Mouse (Mus musculus) neural tube, embryonic 11.5 days (tissue): ENCODE results near the gene Gm7324. TPM values are rescaled to one million over a fixed set of nuclear protein-coding genes. Genes with fewer than 3 reads are reported as not detected.
"Not testable (repeated sequence)": the region's sequence is repeated elsewhere in the genome, so short reads cannot be mapped to it uniquely, and the experiment has no call there.

Experiments
- ATAC-seq: fragments of 200-750 bp; cut with Nextera tagmentation; 2 replicates; pipeline ENCODE4 v1.8.0; 2017; ENCODE audit warnings: moderate number of reproducible peaks, mild to moderate bottlenecking, moderate TSS enrichment, moderate library complexity; ENCODE audit not compliant: insufficient read depth, low FRiP score, low TSS enrichment
- DNase-seq: peaks from one replicate; pipeline ENCODE4 v3.0.0-alpha.2; 2015; ENCODE audit warnings: low spot score
- H3K27ac ChIP-seq: fragments of 300-500 bp; sonication (generic); 2 replicates; pipeline ENCODE4 v1.5.1; 2014; ENCODE audit warnings: low read depth, mild to moderate bottlenecking, low read length
- H3K27me3 ChIP-seq: fragments of 300-500 bp; sonication (generic); 2 replicates; pipeline ENCODE4 v1.6.1; 2014; ENCODE audit warnings: mild to moderate bottlenecking, low read length, mixed read lengths; ENCODE audit not compliant: control insufficient read depth, insufficient read depth
- H3K36me3 ChIP-seq: fragments of 300-500 bp; sonication (generic); 2 replicates; pipeline ENCODE4 v1.6.1; 2014; ENCODE audit warnings: mild to moderate bottlenecking, low read length, moderate library complexity, mixed read lengths; ENCODE audit not compliant: control insufficient read depth, insufficient read depth
- H3K4me1 ChIP-seq: fragments of 300-500 bp; sonication (generic); 2 replicates; pipeline ENCODE4 v1.6.1; 2014; ENCODE audit warnings: low read length, mixed read lengths; ENCODE audit not compliant: control insufficient read depth, insufficient read depth
- H3K4me2 ChIP-seq: fragments of 300-500 bp; sonication (generic); 2 replicates; pipeline ENCODE4 v1.6.1; 2014; ENCODE audit warnings: low read depth, mild to moderate bottlenecking, moderate library complexity
- H3K4me3 ChIP-seq: fragments of 300-500 bp; sonication (generic); 2 replicates; pipeline ENCODE4 v1.5.1; 2014; ENCODE audit warnings: low read depth, low read length
- H3K9ac ChIP-seq: fragments of 300-500 bp; sonication (generic); 2 replicates; pipeline ENCODE4 v1.6.1; 2014; ENCODE audit warnings: mild to moderate bottlenecking, low read length
- H3K9me3 ChIP-seq: fragments of 300-500 bp; sonication (generic); 2 replicates; pipeline ENCODE4 v1.6.1; 2016; ENCODE audit warnings: low read length; ENCODE audit not compliant: control insufficient read depth
- WGBS: fragments of 180-500 bp; shearing (Covaris S2); extraction: QIAGEN DNeasy Blood & Tissue Kit; methylation state at CpG from one replicate; pipeline ENCODE4 v1.1.7; 2014; 5-methylcytosine and 5-hydroxymethylcytosine counted together
- polyA plus RNA-seq: library from polyadenylated mRNA; unstranded; fragments of >200 nt; fragmentation: Nextera tagmentation; extraction: Ambion mirVana; gene quantifications from 2 replicates; pipeline ENCODE4 v1.2.1, GENCODE M21; 2014

Gene Gm7324
- 2.1 and 2.7 TPM in 2 replicates for polyA plus RNA-seq

GRCm38 (mm10) chr14:43697621-43698020 is at the start of gene Gm7324:
Gene Gm7324 (plus strand): TSS chr14:43697828.
- not testable (repeated sequence) for H3K9ac ChIP-seq, H3K4me3 ChIP-seq, H3K4me2 ChIP-seq, DNase-seq, H3K27me3 ChIP-seq, H3K4me1 ChIP-seq, H3K9me3 ChIP-seq, H3K36me3 ChIP-seq, ATAC-seq, H3K27ac ChIP-seq
- WGBS: 91% methylated on average over 4 of the region's 4 CpGs

GRCm38 (mm10) chr14:43677099-43677498 is 20.5 kb upstream of the Gm7324 start, which contains the start of gene Gm8165:
Gene Gm8165 (minus strand): TSS chr14:43677199.
- not testable (repeated sequence) for H3K4me1 ChIP-seq, DNase-seq, H3K27ac ChIP-seq, H3K4me2 ChIP-seq, H3K9ac ChIP-seq, H3K27me3 ChIP-seq, ATAC-seq, H3K9me3 ChIP-seq, H3K4me3 ChIP-seq, H3K36me3 ChIP-seq
- no CpG with 5 or more reads among the region's 2 CpGs for WGBS

GRCm38 (mm10) chr14:43727385-43727784 is 29.8 kb downstream of the Gm7324 start, which contains the start of gene Gm16506:
Gene Gm16506 (minus strand): TSS chr14:43727485.
- H3K4me1 ChIP-seq, DNase-seq, H3K27me3 ChIP-seq, ATAC-seq, H3K4me2 ChIP-seq, H3K4me3 ChIP-seq, H3K9me3 ChIP-seq, H3K27ac ChIP-seq, H3K9ac ChIP-seq, H3K36me3 ChIP-seq: not testable (repeated sequence)
- 100% methylated on average over 1 of the region's 3 CpGs for WGBS

- WGBS: 90% methylated on average over 4 of the region's 4 CpGs
- not testable (repeated sequence) for H3K27ac ChIP-seq, H3K9ac ChIP-seq, H3K27me3 ChIP-seq, DNase-seq, H3K9me3 ChIP-seq, H3K36me3 ChIP-seq, H3K4me2 ChIP-seq, H3K4me1 ChIP-seq, H3K4me3 ChIP-seq, ATAC-seq
Measured at GRCm38 (mm10) chr14:43747566-43747965, 49.9 kb downstream of the Gm7324 start, which contains the start of gene Gm6526. Gene Gm6526 (plus strand): TSS chr14:43747866.

Other genes with a start within 250 kb of the Gm7324 start
- not detected in 2 replicates for gene Gm5799, start 154.3 kb upstream of the Gm7324 start, polyA plus RNA-seq
- not detected in 2 replicates for gene Gm17654, start 118.7 kb upstream of the Gm7324 start, polyA plus RNA-seq
- gene Gm10375, start 89.8 kb upstream of the Gm7324 start, polyA plus RNA-seq: not detected in 2 replicates
- not detected in 2 replicates for gene Gm8165, start 20.6 kb upstream of the Gm7324 start, polyA plus RNA-seq
- gene Gm16506, start 29.7 kb downstream of the Gm7324 start, polyA plus RNA-seq: not detected in 2 replicates
- not detected in 2 replicates for gene Gm6526, start 50.0 kb downstream of the Gm7324 start, polyA plus RNA-seq
- not detected in 2 replicates for gene Gm8180, start 86.9 kb downstream of the Gm7324 start, polyA plus RNA-seq
- not detected in 2 replicates for gene Ear1, start 177.7 kb downstream of the Gm7324 start, polyA plus RNA-seq
- not detected in 2 replicates for gene Ear10, start 225.7 kb downstream of the Gm7324 start, polyA plus RNA-seq
- gene Gm8113, start 227.6 kb downstream of the Gm7324 start, polyA plus RNA-seq: 6.7 and 7.4 TPM in 2 replicates